Mouse (Mus musculus) adrenal gland, postnatal 25 days (tissue): Measurements from ENCODE around the gene Myo16. TPM values are rescaled to one million over a fixed set of nuclear protein-coding genes. Genes with fewer than 3 reads are reported as not detected.

ENCODE experiments used
- DNase-seq: peaks from one replicate; pipeline ENCODE4 v3.0.0; 2021; ENCODE audit warnings: mixed read lengths
- total RNA-seq: library from RNA; stranded (reverse); gene quantifications from 2 replicates; pipeline ENCODE4 v1.2.3, GENCODE M21; 2021

The Myo16 gene
- total RNA-seq, 1 experiment from 2014 or later = not detected

GRCm38 (mm10) chr8:10557961-10558360, 404.2 kb downstream of the Myo16 start:
- DNase-seq = no peak

GRCm38 (mm10) chr8:10559479-10559878, 405.8 kb downstream of the Myo16 start:
- no peak for DNase-seq

- DNase-seq = no peak
These were observed 407.9 kb downstream of the Myo16 start for GRCm38 (mm10) chr8:10561616-10562015.

GRCm38 (mm10) chr8:10562046-10562445, 408.3 kb downstream of the Myo16 start:
- no peak for DNase-seq

- DNase-seq = no peak
These were observed 408.9 kb downstream of the Myo16 start for GRCm38 (mm10) chr8:10562636-10563035.

GRCm38 (mm10) chr8:10565231-10566029, 411.7 kb downstream of the Myo16 start:
- no peak for DNase-seq

GRCm38 (mm10) chr8:10568448-10568847, 414.7 kb downstream of the Myo16 start:
- no peak for DNase-seq

GRCm38 (mm10) chr8:10574096-10574495, 420.4 kb downstream of the Myo16 start:
- DNase-seq = peak; percentile 84

- no peak for DNase-seq
These were observed 421.5 kb downstream of the Myo16 start for GRCm38 (mm10) chr8:10575244-10575643.

GRCm38 (mm10) chr8:10586956-10587744, 433.4 kb downstream of the Myo16 start:
- peak; percentile 34 for DNase-seq

- DNase-seq = no peak
These were observed 435.8 kb downstream of the Myo16 start for GRCm38 (mm10) chr8:10589422-10589933.

GRCm38 (mm10) chr8:10592917-10593316, 439.2 kb downstream of the Myo16 start:
- DNase-seq = no peak

GRCm38 (mm10) chr8:10596353-10596752, 442.6 kb downstream of the Myo16 start:
- no peak for DNase-seq

GRCm38 (mm10) chr8:10597595-10597994, 443.9 kb downstream of the Myo16 start:
- DNase-seq = no peak

GRCm38 (mm10) chr8:10598889-10599288, 445.2 kb downstream of the Myo16 start:
- DNase-seq = no peak

GRCm38 (mm10) chr8:10606028-10606815, 452.5 kb downstream of the Myo16 start:
- DNase-seq = no peak

GRCm38 (mm10) chr8:10606816-10607209, 453.1 kb downstream of the Myo16 start:
- DNase-seq = no peak

- no peak for DNase-seq
These were observed 457.9 kb downstream of the Myo16 start for GRCm38 (mm10) chr8:10611636-10612035.

- DNase-seq = no peak
These were observed 459.7 kb downstream of the Myo16 start for GRCm38 (mm10) chr8:10613371-10613770.

- no peak for DNase-seq
These were observed 466.0 kb downstream of the Myo16 start for GRCm38 (mm10) chr8:10619689-10620088.

- no peak for DNase-seq
These were observed 471.6 kb downstream of the Myo16 start for GRCm38 (mm10) chr8:10625262-10625661.

- no peak for DNase-seq
These were observed 475.0 kb downstream of the Myo16 start for GRCm38 (mm10) chr8:10628725-10629124.
